Mouse (Mus musculus) MN1 (cell line): Measurements from ENCODE around the gene Olfr56.
"Not testable (repeated sequence)": the region's sequence is repeated elsewhere in the genome, so short reads cannot be mapped to it uniquely, and the experiment has no call there.

Experiments
- DNase-seq: peaks from one replicate; pipeline ENCODE4 v3.0.0-alpha.2; 2016; ENCODE audit warnings: low spot score

Olfr56 gene

GRCm38 (mm10) chr11:48978240-48978939 is at the start of gene Olfr56:
Gene Olfr56 (plus strand): TSS chr11:48978889.
- not testable (repeated sequence) for DNase-seq

GRCm38 (mm10) chr11:48933422-48933821 is 45.3 kb upstream of the Olfr56 start:
- DNase-seq, result not testable (repeated sequence)

- DNase-seq, result not testable (repeated sequence)
Observed at GRCm38 (mm10) chr11:48933923-48934322, 44.8 kb upstream of the Olfr56 start.

- not testable (repeated sequence) for DNase-seq
Observed at GRCm38 (mm10) chr11:48935291-48935690, 43.4 kb upstream of the Olfr56 start.

- DNase-seq, result not testable (repeated sequence)
Observed at GRCm38 (mm10) chr11:48939286-48939685, 39.4 kb upstream of the Olfr56 start.

- DNase-seq, result not testable (repeated sequence)
Observed at GRCm38 (mm10) chr11:48946090-48946489, 32.6 kb upstream of the Olfr56 start, which contains the start of gene Psme2b. Gene Psme2b (minus strand): TSS chr11:48946190.

- DNase-seq, result not testable (repeated sequence)
Observed at GRCm38 (mm10) chr11:48974686-48975085, 4.0 kb upstream of the Olfr56 start.

GRCm38 (mm10) chr11:48979251-48979650 is 562 bp downstream of the Olfr56 start, which contains the start of gene 9930111J21Rik1:
Gene 9930111J21Rik1 (minus strand): TSS chr11:48979398.
- DNase-seq, result not testable (repeated sequence)

- not testable (repeated sequence) for DNase-seq
Observed at GRCm38 (mm10) chr11:48980052-48980451, 1.4 kb downstream of the Olfr56 start.

- not testable (repeated sequence) for DNase-seq
Observed at GRCm38 (mm10) chr11:48982848-48983247, 4.2 kb downstream of the Olfr56 start.

- not testable (repeated sequence) for DNase-seq
Observed at GRCm38 (mm10) chr11:48988219-48988618, 9.5 kb downstream of the Olfr56 start.

GRCm38 (mm10) chr11:48989981-48990380 is 11.3 kb downstream of the Olfr56 start:
- not testable (repeated sequence) for DNase-seq

- DNase-seq, result not testable (repeated sequence)
Observed at GRCm38 (mm10) chr11:48991740-48992520, 13.2 kb downstream of the Olfr56 start, which contains the start of gene Gm12185. Gene Gm12185 (minus strand): TSS chr11:48992226.

GRCm38 (mm10) chr11:48993296-48993695 is 14.6 kb downstream of the Olfr56 start:
- DNase-seq, result not testable (repeated sequence)

GRCm38 (mm10) chr11:48994018-48994417 is 15.3 kb downstream of the Olfr56 start, which contains the start of gene Tgtp1:
Gene Tgtp1 (minus strand): TSS chr11:48994172.
- not testable (repeated sequence) for DNase-seq

- DNase-seq, result not testable (repeated sequence)
Observed at GRCm38 (mm10) chr11:49000411-49000810, 21.7 kb downstream of the Olfr56 start.

GRCm38 (mm10) chr11:49006317-49006716 is 27.6 kb downstream of the Olfr56 start:
- DNase-seq, result not testable (repeated sequence)

- DNase-seq, result not testable (repeated sequence)
Observed at GRCm38 (mm10) chr11:49006785-49007184, 28.1 kb downstream of the Olfr56 start.

- not testable (repeated sequence) for DNase-seq
Observed at GRCm38 (mm10) chr11:49012074-49012473, 33.4 kb downstream of the Olfr56 start.

- not testable (repeated sequence) for DNase-seq
Observed at GRCm38 (mm10) chr11:49050064-49050463, 71.4 kb downstream of the Olfr56 start.

- DNase-seq, result not testable (repeated sequence)
Observed at GRCm38 (mm10) chr11:49051093-49051891, 72.6 kb downstream of the Olfr56 start, which contains the start of gene 9930111J21Rik2. Gene 9930111J21Rik2 (minus strand): TSS chr11:49051242.
